Mouse (Mus musculus): ENCODE data around the gene Gcm1. TPM values are rescaled to one million over a fixed set of nuclear protein-coding genes. Genes with fewer than 3 reads are reported as not detected.

Gene Gcm1
- polyA plus RNA-seq, 1 experiment from 2014 or later: not detected

DNA sequence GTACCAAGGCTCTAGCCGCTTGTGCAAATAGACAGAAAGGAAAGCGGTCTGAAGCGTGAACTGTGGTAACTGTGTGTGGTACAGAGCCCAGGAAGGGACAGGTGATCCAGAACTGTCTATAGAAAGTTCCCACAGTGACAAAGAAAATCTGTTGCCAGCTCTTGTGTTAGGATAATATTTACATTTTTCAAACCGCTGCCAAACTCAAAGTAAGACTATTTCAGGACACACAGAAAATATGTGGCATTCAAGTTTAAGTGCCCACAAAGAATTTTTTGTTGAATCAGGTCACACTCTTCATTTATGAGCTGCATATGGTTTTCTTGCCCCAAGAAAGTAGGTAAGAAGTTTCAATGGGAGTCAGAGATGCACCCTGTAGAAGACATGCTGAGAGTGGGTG, 18.8 kb upstream of the Gcm1 start:
- no peak for ATAC-seq (ENCODE audit: insufficient number of reproducible peaks, insufficient read depth, low FRiP score, low read depth)
- Histone ChIP-seq H3K4me3 (ENCODE audit: low read depth, low read length) (no peak overlapping the region), H3K9ac (replicated peaks; ENCODE audit: low read depth, low read length) (no peak overlapping the region), H3K4me1 (ENCODE audit: control insufficient read depth, insufficient read depth, low read length) (no peaks in the 10 kb centered on the region), H3K27ac (ENCODE audit: low read length) (no peak overlapping the region), H3K9me3 (ENCODE audit: control insufficient read depth, low read depth, low read length) (no peaks in the 10 kb centered on the region), H3K4me2 (replicated peaks; ENCODE audit: low read depth, low read length) (no peak overlapping the region), H3K27me3 (ENCODE audit: control insufficient read depth, insufficient read depth, low read length) (no peaks in the 10 kb centered on the region), H3K36me3 (ENCODE audit: control insufficient read depth, insufficient read depth, low read length) (no peaks in the 10 kb centered on the region)
- 73% methylated on average over 4 of the region's 4 CpGs for WGBS

DNA sequence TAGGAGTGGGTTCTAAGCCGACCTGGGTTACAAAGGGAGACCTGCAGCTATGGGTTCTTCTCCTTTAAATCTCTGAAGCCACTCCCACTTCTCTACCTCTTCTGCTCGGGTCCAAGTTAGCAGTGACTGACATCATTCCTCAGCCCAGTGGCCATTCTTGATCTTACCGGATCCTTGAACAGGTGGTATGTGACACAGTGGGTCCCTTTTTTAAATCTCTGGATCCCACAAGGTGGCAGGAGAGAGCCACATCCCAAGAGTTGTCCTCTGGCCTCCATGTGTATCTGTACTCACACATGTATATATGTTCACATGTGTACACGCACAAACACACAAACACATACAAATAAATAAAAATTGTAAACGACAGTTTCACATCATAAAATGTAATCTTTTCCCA, 16.4 kb upstream of the Gcm1 start:
- no peak for ATAC-seq (ENCODE audit: insufficient number of reproducible peaks, insufficient read depth, low FRiP score, low read depth)
- no peak overlapping the region for H3K4me2 ChIP-seq (replicated peaks; ENCODE audit: low read depth, low read length)
- H3K4me1 ChIP-seq (ENCODE audit: control insufficient read depth, insufficient read depth, low read length): no peaks in the 10 kb centered on the region
- H3K9me3 ChIP-seq (ENCODE audit: control insufficient read depth, low read depth, low read length): no peaks in the 10 kb centered on the region
- 78% methylated on average over 5 of the region's 5 CpGs for WGBS
- H3K36me3 ChIP-seq (ENCODE audit: control insufficient read depth, insufficient read depth, low read length): no peaks in the 10 kb centered on the region
- no peak overlapping the region for H3K27ac ChIP-seq (ENCODE audit: low read length)
- H3K27me3 ChIP-seq (ENCODE audit: control insufficient read depth, insufficient read depth, low read length): no peaks in the 10 kb centered on the region
- no peak overlapping the region for H3K9ac ChIP-seq (replicated peaks; ENCODE audit: low read depth, low read length)
- H3K4me3 ChIP-seq (ENCODE audit: low read depth, low read length): no peak overlapping the region

DNA sequence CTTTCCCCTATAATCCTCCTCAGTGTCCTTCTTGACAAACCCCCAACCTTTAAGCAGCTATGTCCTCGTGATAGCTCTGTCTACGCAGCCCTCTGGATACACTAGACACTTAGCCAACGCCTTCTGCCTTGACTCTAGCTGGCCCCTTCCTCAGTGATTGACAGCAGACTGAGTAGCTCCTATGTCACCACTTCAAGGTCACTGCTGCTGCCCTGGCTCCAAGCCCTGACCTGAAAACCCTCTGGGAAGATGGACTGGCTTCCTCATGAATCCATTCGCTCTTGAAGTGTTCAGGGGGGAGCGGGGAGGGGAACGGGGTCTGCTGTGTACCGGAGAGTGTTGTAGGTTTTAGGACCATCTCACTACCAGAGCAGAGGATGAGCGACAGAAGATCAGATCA, 15.9 kb upstream of the Gcm1 start:
- 85% methylated on average over 8 of the region's 8 CpGs for WGBS
- Histone ChIP-seq H3K27me3 (ENCODE audit: control insufficient read depth, insufficient read depth, low read length) (no peaks in the 10 kb centered on the region), H3K27ac (ENCODE audit: low read length) (no peak overlapping the region), H3K9me3 (ENCODE audit: control insufficient read depth, low read depth, low read length) (no peaks in the 10 kb centered on the region), H3K4me1 (ENCODE audit: control insufficient read depth, insufficient read depth, low read length) (no peaks in the 10 kb centered on the region), H3K36me3 (ENCODE audit: control insufficient read depth, insufficient read depth, low read length) (no peaks in the 10 kb centered on the region), H3K4me3 (ENCODE audit: low read depth, low read length) (no peak overlapping the region), H3K9ac (replicated peaks; ENCODE audit: low read depth, low read length) (no peak overlapping the region), H3K4me2 (replicated peaks; ENCODE audit: low read depth, low read length) (no peak overlapping the region)
- no peak for ATAC-seq (ENCODE audit: insufficient number of reproducible peaks, insufficient read depth, low FRiP score, low read depth)

DNA sequence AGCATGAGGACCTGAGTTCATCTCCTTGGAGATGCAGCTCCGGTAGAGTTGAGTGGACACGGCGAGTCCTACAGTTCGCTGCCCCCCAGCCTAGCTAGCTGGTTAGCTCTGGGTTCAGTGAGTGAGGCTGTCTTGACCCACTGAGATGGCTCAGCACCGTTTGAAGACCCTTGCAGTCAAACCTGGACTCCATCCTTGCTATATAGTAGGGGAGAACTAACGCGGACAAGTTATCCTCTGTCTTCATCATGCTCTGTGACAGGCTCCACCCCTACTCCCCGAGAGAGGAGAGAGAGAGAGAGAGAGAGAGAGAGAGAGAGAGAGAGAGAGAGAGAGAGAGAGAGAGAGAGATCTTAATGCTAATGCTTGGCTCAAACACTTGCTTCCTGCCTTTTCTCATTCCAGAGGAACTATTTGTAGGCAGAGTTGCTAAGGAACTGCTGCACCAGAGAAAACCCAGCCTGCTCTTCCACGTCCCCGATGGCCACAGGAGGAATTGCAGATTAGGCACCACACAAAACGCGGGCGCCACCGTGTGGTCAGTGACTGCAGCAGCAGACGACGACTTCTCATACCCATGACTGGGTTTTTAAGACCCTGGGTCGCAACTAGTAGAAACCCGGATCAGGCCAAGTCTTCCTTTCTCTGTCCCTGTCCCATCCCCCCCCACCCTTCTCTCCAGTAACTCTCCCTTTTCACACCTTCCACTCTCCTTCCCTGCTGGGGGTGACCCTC, 12.8 kb upstream of the Gcm1 start:
- Histone ChIP-seq H3K4me1 (ENCODE audit: control insufficient read depth, insufficient read depth, low read length) (no peaks in the 10 kb centered on the region), H3K4me3 (ENCODE audit: low read depth, low read length) (no peak overlapping the region), H3K27me3 (ENCODE audit: control insufficient read depth, insufficient read depth, low read length) (no peaks in the 10 kb centered on the region), H3K9me3 (ENCODE audit: control insufficient read depth, low read depth, low read length) (no peaks in the 10 kb centered on the region), H3K9ac (replicated peaks; ENCODE audit: low read depth, low read length) (no peak overlapping the region), H3K27ac (ENCODE audit: low read length) (no peak overlapping the region), H3K4me2 (replicated peaks; ENCODE audit: low read depth, low read length) (no peak overlapping the region), H3K36me3 (ENCODE audit: control insufficient read depth, insufficient read depth, low read length) (no peaks in the 10 kb centered on the region)
- WGBS: 33% methylated on average over 18 of the region's 18 CpGs
- ATAC-seq (ENCODE audit: insufficient number of reproducible peaks, insufficient read depth, low FRiP score, low read depth): peak; percentile 69; the same call in 1 of the 2 replicates

DNA sequence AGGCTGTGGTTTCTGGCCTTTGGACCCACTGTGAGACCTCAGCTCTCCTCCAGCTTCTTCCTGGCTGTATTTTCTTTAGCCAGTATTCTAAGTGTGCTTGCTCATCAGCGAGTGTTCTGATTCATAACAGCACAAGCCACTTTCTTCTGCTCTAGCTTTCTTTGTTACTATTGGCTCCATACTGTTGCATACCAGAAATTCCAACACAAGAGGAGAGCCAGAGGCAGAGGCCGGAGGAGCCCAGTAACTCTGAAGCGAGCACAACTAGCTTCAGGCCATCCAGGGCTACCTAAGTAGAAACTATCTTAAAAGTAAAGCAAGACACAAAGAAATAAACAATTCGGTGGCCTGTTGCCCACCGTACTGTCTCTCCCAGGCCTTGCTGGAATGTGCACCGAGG, 6.6 kb upstream of the Gcm1 start:
- Histone ChIP-seq H3K9ac (replicated peaks; ENCODE audit: low read depth, low read length) (no peak overlapping the region), H3K9me3 (ENCODE audit: control insufficient read depth, low read depth, low read length) (no peaks in the 10 kb centered on the region), H3K4me2 (replicated peaks; ENCODE audit: low read depth, low read length) (no peak overlapping the region), H3K27me3 (ENCODE audit: control insufficient read depth, insufficient read depth, low read length) (no peaks in the 10 kb centered on the region), H3K36me3 (ENCODE audit: control insufficient read depth, insufficient read depth, low read length) (no peaks in the 10 kb centered on the region), H3K4me3 (ENCODE audit: low read depth, low read length) (no peak overlapping the region), H3K4me1 (ENCODE audit: control insufficient read depth, insufficient read depth, low read length) (no peaks in the 10 kb centered on the region), H3K27ac (ENCODE audit: low read length) (no peak overlapping the region)
- 41% methylated on average over 6 of the region's 6 CpGs for WGBS
- ATAC-seq (ENCODE audit: insufficient number of reproducible peaks, insufficient read depth, low FRiP score, low read depth): no peak; the same call in 1 of the 2 replicates

DNA sequence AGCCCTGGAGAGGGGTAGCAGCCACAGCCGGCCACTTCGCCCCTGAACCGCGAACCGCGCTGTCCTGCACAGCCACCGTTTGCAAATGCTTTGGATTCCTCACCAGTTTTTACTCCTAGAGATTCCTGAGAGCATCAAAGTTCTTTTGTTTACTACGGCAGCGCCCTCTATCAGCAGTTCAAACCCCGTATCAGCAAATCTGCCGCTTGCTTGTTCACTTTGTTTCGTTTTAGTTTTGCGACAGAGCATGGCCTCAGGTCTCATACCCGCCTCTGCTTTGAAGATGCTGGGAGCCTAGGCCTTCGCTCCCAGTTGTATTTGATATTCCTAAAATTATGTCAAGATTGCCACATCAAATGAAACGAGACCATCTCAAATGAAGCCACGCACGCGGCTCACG, 5.0 kb upstream of the Gcm1 start:
- no peak overlapping the region for H3K4me3 ChIP-seq (ENCODE audit: low read depth, low read length)
- ATAC-seq (ENCODE audit: insufficient number of reproducible peaks, insufficient read depth, low FRiP score, low read depth): no peak
- no peaks in the 10 kb centered on the region for H3K27me3 ChIP-seq (ENCODE audit: control insufficient read depth, insufficient read depth, low read length)
- no peak overlapping the region for H3K27ac ChIP-seq (ENCODE audit: low read length)
- 45% methylated on average over 20 of the region's 20 CpGs for WGBS
- no peaks in the 10 kb centered on the region for H3K36me3 ChIP-seq (ENCODE audit: control insufficient read depth, insufficient read depth, low read length)
- H3K9ac ChIP-seq (replicated peaks; ENCODE audit: low read depth, low read length): no peak overlapping the region
- H3K4me2 ChIP-seq (replicated peaks; ENCODE audit: low read depth, low read length): no peak overlapping the region
- H3K4me1 ChIP-seq (ENCODE audit: control insufficient read depth, insufficient read depth, low read length): no peaks in the 10 kb centered on the region
- H3K9me3 ChIP-seq (ENCODE audit: control insufficient read depth, low read depth, low read length): no peaks in the 10 kb centered on the region

DNA sequence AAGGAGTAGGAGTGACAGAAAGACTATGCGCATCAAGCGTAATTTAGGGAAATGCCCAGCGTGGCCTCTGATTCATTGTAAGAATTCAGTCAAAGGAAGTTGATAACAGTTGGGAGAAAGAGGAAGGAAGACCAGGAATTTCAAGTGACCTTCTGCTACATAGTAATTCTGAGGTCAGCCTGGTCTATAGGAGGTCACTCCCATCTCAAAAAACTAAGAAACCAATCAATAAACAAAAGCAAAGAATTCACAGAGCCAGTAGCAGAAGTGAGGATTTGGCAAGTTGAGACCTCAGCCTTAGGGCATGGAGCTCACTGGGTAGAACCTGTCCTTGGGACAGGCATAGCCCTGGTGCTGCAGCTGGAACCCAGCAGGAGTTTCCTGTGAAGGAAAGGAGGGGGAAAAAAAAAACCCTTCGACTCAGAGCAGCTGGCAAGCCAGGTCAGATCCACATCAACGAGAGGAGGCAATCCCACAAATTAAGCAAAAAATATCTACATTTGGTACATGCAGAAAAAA, 1.2 kb upstream of the Gcm1 start:
- Histone ChIP-seq H3K9me3 (ENCODE audit: control insufficient read depth, low read depth, low read length) (no peaks in the 10 kb centered on the region), H3K27me3 (ENCODE audit: control insufficient read depth, insufficient read depth, low read length) (no peaks in the 10 kb centered on the region), H3K27ac (ENCODE audit: low read length) (no peak overlapping the region), H3K36me3 (ENCODE audit: control insufficient read depth, insufficient read depth, low read length) (no peaks in the 10 kb centered on the region), H3K4me3 (ENCODE audit: low read depth, low read length) (no peak overlapping the region), H3K9ac (replicated peaks; ENCODE audit: low read depth, low read length) (no peak overlapping the region), H3K4me1 (ENCODE audit: control insufficient read depth, insufficient read depth, low read length) (no peaks in the 10 kb centered on the region), H3K4me2 (replicated peaks; ENCODE audit: low read depth, low read length) (no peak overlapping the region)
- ATAC-seq (ENCODE audit: insufficient number of reproducible peaks, insufficient read depth, low FRiP score, low read depth): no peak
- 46% methylated on average over 5 of the region's 5 CpGs for WGBS

DNA sequence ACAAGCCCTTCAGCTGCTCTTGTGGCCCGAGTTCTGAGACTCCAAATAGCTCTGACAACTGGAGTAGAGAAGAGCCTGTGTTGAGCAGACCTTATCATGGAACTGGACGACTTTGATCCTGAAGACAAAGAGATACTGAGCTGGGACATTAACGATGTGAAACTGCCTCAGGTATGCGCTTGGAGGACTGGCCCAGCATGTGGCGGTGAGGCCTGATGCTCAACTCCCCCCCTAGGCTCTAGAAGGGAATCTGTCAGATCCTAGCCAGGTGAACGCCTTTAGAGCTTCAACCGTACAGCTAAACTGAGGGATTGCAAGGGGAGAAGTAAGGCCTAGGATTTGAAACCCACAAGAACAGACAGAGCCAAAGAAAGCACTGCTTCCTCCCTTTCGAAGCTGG, 2.1 kb downstream of the Gcm1 start:
- H3K4me1 ChIP-seq (ENCODE audit: control insufficient read depth, insufficient read depth, low read length): no peaks in the 10 kb centered on the region
- H3K9me3 ChIP-seq (ENCODE audit: control insufficient read depth, low read depth, low read length): no peaks in the 10 kb centered on the region
- no peak for ATAC-seq (ENCODE audit: insufficient number of reproducible peaks, insufficient read depth, low FRiP score, low read depth)
- no peak overlapping the region for H3K4me3 ChIP-seq (ENCODE audit: low read depth, low read length)
- no peak overlapping the region for H3K4me2 ChIP-seq (replicated peaks; ENCODE audit: low read depth, low read length)
- H3K27ac ChIP-seq (ENCODE audit: low read length): no peak overlapping the region
- 70% methylated on average over 8 of the region's 8 CpGs for WGBS
- no peak overlapping the region for H3K9ac ChIP-seq (replicated peaks; ENCODE audit: low read depth, low read length)
- H3K36me3 ChIP-seq (ENCODE audit: control insufficient read depth, insufficient read depth, low read length): no peaks in the 10 kb centered on the region
- no peaks in the 10 kb centered on the region for H3K27me3 ChIP-seq (ENCODE audit: control insufficient read depth, insufficient read depth, low read length)

DNA sequence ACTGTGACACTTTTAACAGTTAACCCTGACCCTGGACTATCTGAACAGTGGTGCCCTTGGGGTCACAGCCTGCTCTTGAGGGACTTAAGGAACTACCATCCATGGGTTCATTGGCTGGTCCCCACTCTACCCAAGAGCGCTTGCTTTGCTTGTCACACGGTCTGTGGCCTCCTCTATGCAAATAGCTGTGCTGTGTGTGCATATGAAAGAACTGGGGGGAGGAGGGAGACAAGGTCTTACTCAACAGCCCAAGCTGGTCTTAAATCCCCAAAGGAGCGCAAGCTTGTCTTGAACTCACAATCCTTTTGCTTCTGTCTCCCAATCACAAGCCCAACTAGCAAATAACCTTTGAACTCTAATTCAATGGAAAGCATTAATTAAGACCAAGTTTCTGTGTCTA, 2.6 kb downstream of the Gcm1 start:
- H3K27ac ChIP-seq (ENCODE audit: low read length): no peak overlapping the region
- WGBS: 77% methylated on average over 3 of the region's 3 CpGs
- H3K9ac ChIP-seq (replicated peaks; ENCODE audit: low read depth, low read length): no peak overlapping the region
- H3K27me3 ChIP-seq (ENCODE audit: control insufficient read depth, insufficient read depth, low read length): no peaks in the 10 kb centered on the region
- H3K4me1 ChIP-seq (ENCODE audit: control insufficient read depth, insufficient read depth, low read length): no peaks in the 10 kb centered on the region
- no peak for ATAC-seq (ENCODE audit: insufficient number of reproducible peaks, insufficient read depth, low FRiP score, low read depth)
- no peaks in the 10 kb centered on the region for H3K9me3 ChIP-seq (ENCODE audit: control insufficient read depth, low read depth, low read length)
- no peak overlapping the region for H3K4me3 ChIP-seq (ENCODE audit: low read depth, low read length)
- H3K4me2 ChIP-seq (replicated peaks; ENCODE audit: low read depth, low read length): no peak overlapping the region
- H3K36me3 ChIP-seq (ENCODE audit: control insufficient read depth, insufficient read depth, low read length): no peaks in the 10 kb centered on the region
